Mouse (Mus musculus) adrenal gland, postnatal 14 days (tissue): ENCODE data around the gene Gm20388. TPM values are rescaled to one million over a fixed set of nuclear protein-coding genes. Genes with fewer than 3 reads are reported as not detected.
A peak's percentile ranks its signal among the peaks of the same experiment; 100 is the strongest.

Experiments used
- DNase-seq: peaks from one replicate; pipeline ENCODE4 v3.0.0; 2021; ENCODE audit warnings: mixed read lengths
- total RNA-seq: library from RNA; stranded (reverse); gene quantifications from 2 replicates; pipeline ENCODE4 v1.2.3, GENCODE M21; 2021

The Gm20388 gene
- total RNA-seq, 1 experiment from 2014 or later: 17.6 TPM

DNA sequence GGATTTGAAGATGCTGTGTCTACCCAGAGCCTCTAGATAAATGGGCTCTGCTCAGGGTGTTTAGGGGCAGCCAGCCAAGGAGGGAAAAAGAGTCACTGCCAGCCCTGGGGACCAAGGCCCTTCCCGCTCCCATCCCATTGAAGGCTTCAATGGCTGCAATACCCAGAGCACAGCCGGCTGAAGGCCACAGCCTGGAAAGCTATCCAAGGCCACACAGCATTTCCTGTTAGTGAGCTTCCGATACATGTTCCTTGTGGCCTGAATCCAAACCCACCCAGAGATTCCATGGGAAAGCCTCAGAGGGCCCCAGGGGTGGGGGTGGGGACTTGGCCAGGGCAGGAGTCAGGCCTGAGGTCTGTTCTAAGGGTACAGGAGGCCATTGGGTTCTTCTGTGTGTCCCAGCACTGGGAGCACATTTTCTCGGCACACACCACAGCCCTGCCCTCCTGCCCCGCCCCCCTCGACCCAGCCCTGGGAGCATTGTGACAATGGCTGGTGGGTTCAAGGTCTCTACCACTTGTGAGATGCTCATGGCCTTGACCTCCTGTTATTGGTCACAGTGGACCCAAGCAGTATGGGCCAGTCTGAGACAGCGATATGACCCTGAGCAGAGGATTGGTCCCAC, 294.2 kb downstream of the Gm20388 start:
- peak; percentile 91 for DNase-seq

DNA sequence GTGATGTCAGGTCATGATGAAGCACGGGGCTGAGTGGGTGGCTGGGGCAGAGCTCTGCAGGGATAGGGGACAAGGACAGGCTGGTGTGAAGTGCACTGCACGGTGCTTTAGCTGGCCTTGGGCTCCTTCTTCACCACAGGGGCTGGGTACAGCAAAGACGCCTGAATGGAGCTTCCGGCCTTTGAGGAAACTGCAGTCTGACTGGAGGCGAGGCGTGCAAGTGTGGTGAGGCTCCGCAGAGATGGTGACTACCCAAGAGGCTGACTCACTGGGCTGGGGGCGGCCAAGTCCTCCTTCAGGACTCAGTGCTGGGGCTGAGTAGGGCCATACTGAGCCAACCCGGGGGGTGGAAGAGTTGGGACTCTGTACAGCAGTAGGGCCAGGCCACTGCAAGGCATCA, 295.3 kb downstream of the Gm20388 start:
- DNase-seq: peak; percentile 52

- no peak for DNase-seq
These were observed 296.7 kb downstream of the Gm20388 start for GRCm38 (mm10) chr8:120207364-120207763.

- DNase-seq: no peak
These were observed 297.5 kb downstream of the Gm20388 start for GRCm38 (mm10) chr8:120208113-120208512.

GRCm38 (mm10) chr8:120211345-120211744, 300.7 kb downstream of the Gm20388 start:
- no peak for DNase-seq

- DNase-seq: no peak
These were observed 302.0 kb downstream of the Gm20388 start for GRCm38 (mm10) chr8:120212596-120212995.

DNA sequence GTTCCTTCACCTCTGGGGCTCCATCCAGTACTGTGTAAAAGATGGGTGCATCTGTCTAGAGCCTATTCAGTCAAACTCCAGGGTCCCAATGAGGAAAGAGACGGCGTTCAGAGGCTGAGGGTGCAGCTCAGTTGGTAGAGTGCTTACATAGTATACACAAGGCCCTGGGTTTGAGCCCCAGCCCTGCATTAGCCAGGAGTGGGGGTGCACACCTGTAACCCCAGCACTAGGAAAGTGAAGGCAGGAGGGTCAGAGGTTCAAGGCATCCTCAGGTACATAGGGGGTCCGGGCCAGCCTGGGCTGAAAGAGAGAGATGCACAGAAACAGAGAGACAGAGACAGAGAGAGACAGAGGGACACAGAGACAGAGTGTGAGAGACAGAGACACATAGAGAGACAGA, 302.6 kb downstream of the Gm20388 start:
- DNase-seq: no peak

- DNase-seq: peak; percentile 66
These were observed 303.3 kb downstream of the Gm20388 start for GRCm38 (mm10) chr8:120213939-120214338.

DNA sequence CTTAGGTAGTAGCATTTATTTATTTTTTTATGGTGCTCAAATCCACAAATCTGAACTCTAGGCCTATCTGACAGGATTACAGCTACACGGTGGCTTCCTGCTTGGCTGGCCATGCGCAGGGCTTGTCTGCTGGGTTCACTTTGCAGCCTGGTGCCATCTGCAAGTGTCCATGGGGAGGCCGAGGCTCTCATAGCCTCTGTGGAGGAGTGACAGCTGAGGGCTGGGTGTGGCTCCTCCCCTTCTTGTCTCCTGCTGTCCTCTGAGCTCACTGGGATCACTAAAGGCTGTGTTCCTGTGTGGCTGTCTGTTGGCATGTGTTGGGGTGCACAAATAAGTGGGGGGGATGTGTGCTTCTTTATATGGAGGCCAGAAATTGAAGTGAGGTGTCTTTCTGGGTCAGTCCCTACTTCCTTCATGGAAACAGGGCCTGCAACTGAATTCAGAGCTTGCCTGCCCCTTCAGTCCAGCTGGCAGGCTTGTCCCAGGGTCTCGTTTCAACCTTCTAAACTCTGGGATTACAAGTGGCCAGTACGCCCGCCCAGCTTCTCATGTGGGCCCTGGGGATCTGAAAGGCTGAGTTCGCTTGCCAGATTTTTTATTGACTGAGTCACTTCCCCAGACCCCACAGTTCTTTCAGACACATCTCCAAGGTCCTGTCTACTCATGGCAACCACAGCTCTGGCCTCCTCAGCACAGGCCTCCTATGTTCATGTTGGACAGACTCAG, 304.9 kb downstream of the Gm20388 start:
- DNase-seq: peak; percentile 66

GRCm38 (mm10) chr8:120216855-120217830, 306.5 kb downstream of the Gm20388 start:
- peak; percentile 46 for DNase-seq

DNA sequence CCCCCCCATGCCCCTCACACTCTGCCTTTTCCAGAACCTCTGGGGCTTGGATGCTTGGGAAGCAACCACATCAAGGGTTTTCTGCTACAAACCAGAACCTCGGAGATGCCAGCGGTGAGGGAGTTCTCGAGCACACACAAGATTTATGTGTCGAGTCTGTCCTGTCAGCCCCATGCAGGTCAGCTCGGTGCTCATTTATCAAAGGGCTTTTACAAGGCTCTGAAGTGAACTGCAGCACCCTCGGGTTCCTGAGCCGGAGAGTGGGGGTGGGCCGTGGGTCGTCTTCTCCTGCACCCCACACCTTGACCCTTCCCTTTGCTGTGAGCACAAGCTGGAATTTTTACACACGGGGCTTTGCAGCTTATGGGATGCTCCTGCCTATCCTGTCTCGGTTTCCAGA, 311.9 kb downstream of the Gm20388 start:
- DNase-seq: peak; percentile 45

- DNase-seq: peak; percentile 54
These were observed 314.1 kb downstream of the Gm20388 start for GRCm38 (mm10) chr8:120224521-120225420.

DNA sequence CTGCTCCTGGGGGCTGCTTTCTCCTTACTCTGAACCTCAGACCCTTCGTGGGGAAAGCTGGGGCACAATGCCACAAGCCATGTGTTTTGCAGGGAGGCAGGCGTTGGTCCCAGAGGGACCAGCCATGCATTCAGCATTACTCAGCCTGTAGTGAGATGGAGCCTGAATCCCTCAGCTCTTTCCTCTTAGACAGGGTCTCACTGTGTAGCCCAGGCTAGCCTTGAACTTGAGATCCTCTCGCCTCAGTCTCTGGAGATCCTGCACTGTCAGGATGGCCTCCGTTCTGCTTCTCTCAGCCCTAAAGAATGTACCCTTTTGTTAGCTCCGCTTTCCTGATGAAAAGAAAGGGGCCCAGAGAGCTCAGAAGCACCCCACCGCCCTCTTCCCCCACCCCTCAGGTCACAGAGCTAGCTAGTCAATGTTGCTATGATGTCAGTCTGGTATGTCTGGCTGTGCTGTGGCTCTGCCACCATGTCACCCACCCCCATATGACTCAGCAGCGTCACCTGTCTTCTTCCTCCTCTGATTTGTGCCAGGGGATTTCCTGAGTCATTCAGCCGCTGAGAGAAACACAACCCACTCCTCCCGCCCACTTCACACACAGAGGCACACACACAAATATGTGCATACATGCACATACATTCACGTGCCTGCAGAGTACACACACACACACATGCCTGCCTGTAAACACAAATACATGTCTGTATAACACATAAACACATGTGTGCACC, 314.9 kb downstream of the Gm20388 start:
- peak; percentile 63 for DNase-seq

DNA sequence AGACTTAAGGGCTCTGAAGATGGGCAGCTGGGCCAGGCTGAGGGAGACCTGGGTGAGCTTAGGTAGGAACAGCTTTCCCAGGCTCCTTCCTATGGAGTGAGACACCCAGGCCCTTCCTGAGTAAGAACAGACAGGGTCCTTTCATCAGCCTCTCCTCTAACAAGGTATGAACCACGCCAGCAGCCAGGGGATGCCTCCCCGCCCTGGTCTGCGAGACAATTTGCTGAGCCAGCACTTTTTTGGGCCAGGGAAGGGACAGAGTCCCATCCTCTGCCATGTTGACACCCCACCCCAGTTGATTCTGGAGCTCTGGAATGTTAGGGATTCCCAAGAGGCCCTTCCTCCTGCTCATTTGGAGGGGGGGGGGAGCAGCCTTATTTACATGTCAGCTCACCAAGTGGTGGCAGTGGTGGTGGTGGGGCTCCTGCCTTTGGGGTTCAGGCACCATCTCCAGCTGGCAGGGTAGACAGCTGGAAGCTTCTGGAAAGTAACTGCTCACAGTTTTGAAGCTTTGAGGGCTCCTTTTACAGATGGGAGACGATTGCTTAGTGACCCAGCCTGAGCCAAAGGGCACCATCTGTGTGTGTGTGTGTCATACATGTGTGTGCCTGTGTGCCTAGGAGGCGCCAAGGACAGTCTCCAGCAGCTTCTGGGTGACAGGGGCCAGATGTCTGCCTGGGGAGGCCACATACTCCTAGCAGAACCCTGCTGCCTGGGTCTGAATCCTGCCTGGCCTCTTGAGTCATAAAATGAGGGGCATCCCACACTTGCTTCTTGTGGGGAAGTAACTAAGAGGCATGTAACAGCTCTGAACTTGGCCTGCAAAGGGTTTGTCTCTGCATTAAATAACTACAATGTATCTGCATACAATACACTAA, 316.3 kb downstream of the Gm20388 start:
- DNase-seq: no peak

- no peak for DNase-seq
These were observed 316.9 kb downstream of the Gm20388 start for GRCm38 (mm10) chr8:120227578-120227876.

GRCm38 (mm10) chr8:120227891-120228591, 317.4 kb downstream of the Gm20388 start, which contains the start of gene Gse1:
TSS of gene Gse1 (plus strand) at chr8:120228456.
- DNase-seq: peak; percentile 93

GRCm38 (mm10) chr8:120228781-120229573, 318.3 kb downstream of the Gm20388 start:
- peak; percentile 68 for DNase-seq

- DNase-seq: peak; percentile 82
These were observed 318.9 kb downstream of the Gm20388 start for GRCm38 (mm10) chr8:120229574-120229916.

- no peak for DNase-seq
These were observed 319.4 kb downstream of the Gm20388 start for GRCm38 (mm10) chr8:120230081-120230480.
